Mouse (Mus musculus) E14TG2a.4 (cell line): ENCODE results near the gene Gpsm1.

Experiments used
- CTCF ChIP-seq: conservative IDR thresholded peaks from 2 replicates; pipeline ENCODE4 v1.5.1; 2014; ENCODE audit warnings: low read length
- NANOG ChIP-seq: IDR thresholded peaks from 2 replicates; pipeline ENCODE4 v1.6.1; 2014; ENCODE audit warnings: borderline replicate concordance, low read length, mixed read lengths
- POU5F1 ChIP-seq: IDR thresholded peaks from 2 replicates; pipeline ENCODE4 v1.6.1; 2014; ENCODE audit warnings: low read length, borderline replicate concordance

DNA sequence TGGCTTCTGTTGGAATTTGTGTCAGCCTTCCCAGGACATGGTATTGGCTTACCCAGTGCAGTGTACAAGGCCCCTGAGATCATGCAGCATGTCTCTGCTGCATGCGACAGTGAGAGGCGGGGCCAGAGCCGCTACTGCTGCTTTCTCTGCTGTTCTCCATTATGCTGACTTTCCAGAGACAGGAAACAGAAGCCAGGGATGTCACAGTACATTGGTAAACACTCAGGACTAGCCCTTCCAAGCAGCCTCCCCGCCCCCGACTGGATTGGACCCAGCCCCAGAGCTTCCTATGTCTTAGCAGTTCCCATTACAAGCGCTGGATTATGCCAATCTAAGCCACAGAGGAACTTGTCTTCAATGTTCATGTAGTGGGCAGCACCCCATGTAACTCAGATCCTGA is 32.9 kb downstream of the Gpsm1 start:
- TF ChIP-seq CTCF (no peak), NANOG (no peak), POU5F1 (no peak)
